Mouse (Mus musculus): ENCODE measurements at regions not wholly inside any gene's neighbourhood (a gene's known extent, or its start where the extent isn't known, plus 50 kb on each side); places are given as distances from the start of the nearest gene placed in this dataset.

GRCm38 (mm10) chr12:16477572-16477971 is 133.2 kb downstream of the Lpin1 start:
- peak; percentile 8 for DNase-seq (ENCODE audit: low spot score)

GRCm38 (mm10) chr12:16474361-16475080 is 136.2 kb downstream of the Lpin1 start:
- DNase-seq (ENCODE audit: low spot score), result no peak

GRCm38 (mm10) chr12:16457419-16457818 is 153.3 kb downstream of the Lpin1 start:
- DNase-seq (ENCODE audit: low spot score), result no peak

- peak; percentile 31 for DNase-seq (ENCODE audit: low spot score)
These were observed 159.9 kb downstream of the Lpin1 start for GRCm38 (mm10) chr12:16450771-16451435.

- DNase-seq (ENCODE audit: low spot score), result no peak
These were observed 172.0 kb downstream of the Lpin1 start for GRCm38 (mm10) chr12:16438717-16439116.

- no peak for DNase-seq (ENCODE audit: low spot score)
These were observed 173.8 kb downstream of the Lpin1 start for GRCm38 (mm10) chr12:16436961-16437360.

GRCm38 (mm10) chr12:16436255-16436654 is 174.5 kb downstream of the Lpin1 start:
- DNase-seq (ENCODE audit: low spot score), result no peak

- DNase-seq (ENCODE audit: low spot score), result no peak
These were observed 176.0 kb downstream of the Lpin1 start for GRCm38 (mm10) chr12:16434739-16435138.

GRCm38 (mm10) chr12:16434225-16434624 is 176.5 kb downstream of the Lpin1 start:
- no peak for DNase-seq (ENCODE audit: low spot score)

GRCm38 (mm10) chr12:16425980-16426379 is 184.8 kb downstream of the Lpin1 start:
- no peak for DNase-seq (ENCODE audit: low spot score)

- no peak for DNase-seq (ENCODE audit: low spot score)
These were observed 186.2 kb downstream of the Lpin1 start for GRCm38 (mm10) chr12:16424526-16424925.

GRCm38 (mm10) chr12:16395720-16396119 is 215.0 kb downstream of the Lpin1 start:
- DNase-seq (ENCODE audit: low spot score), result peak; percentile 48

GRCm38 (mm10) chr12:16392851-16393250 is 217.9 kb downstream of the Lpin1 start:
- no peak for DNase-seq (ENCODE audit: low spot score)

- DNase-seq (ENCODE audit: low spot score), result peak; percentile 50
These were observed 219.0 kb downstream of the Lpin1 start for GRCm38 (mm10) chr12:16391630-16392269.

GRCm38 (mm10) chr12:16391163-16391562 is 219.6 kb downstream of the Lpin1 start:
- no peak for DNase-seq (ENCODE audit: low spot score)

GRCm38 (mm10) chr12:16387035-16387434 is 223.7 kb downstream of the Lpin1 start:
- DNase-seq (ENCODE audit: low spot score), result no peak

GRCm38 (mm10) chr12:16384396-16384795 is 226.4 kb downstream of the Lpin1 start:
- no peak for DNase-seq (ENCODE audit: low spot score)

GRCm38 (mm10) chr12:16383499-16383935 is 227.2 kb downstream of the Lpin1 start:
- peak; percentile 10 for DNase-seq (ENCODE audit: low spot score)

- no peak for DNase-seq (ENCODE audit: low spot score)
These were observed 228.3 kb downstream of the Lpin1 start for GRCm38 (mm10) chr12:16382417-16382988.

- peak; percentile 21 for DNase-seq (ENCODE audit: low spot score)
These were observed 229.7 kb downstream of the Lpin1 start for GRCm38 (mm10) chr12:16381026-16381425.

- DNase-seq (ENCODE audit: low spot score), result peak; percentile 13
These were observed 230.4 kb downstream of the Lpin1 start for GRCm38 (mm10) chr12:16380346-16380745.

GRCm38 (mm10) chr12:16379415-16379814 is 231.4 kb downstream of the Lpin1 start:
- DNase-seq (ENCODE audit: low spot score), result no peak

- DNase-seq (ENCODE audit: low spot score), result no peak
These were observed 232.3 kb downstream of the Lpin1 start for GRCm38 (mm10) chr12:16378501-16378900.

All from adipocyte (in vitro differentiated cells).